Mouse (Mus musculus) NIH3T3 (cell line): ENCODE measurements at regions not wholly inside any gene's neighbourhood (a gene's known extent, or its start where the extent isn't known, plus 50 kb on each side); places are given as distances from the start of the nearest gene placed in this dataset.
A peak's percentile ranks its signal among the peaks of the same experiment; 100 is the strongest.

ENCODE experiments used
- DNase-seq: peaks from one replicate; pipeline ENCODE4 v3.0.0-alpha.2; 2012; ENCODE audit warnings: low read depth

DNA sequence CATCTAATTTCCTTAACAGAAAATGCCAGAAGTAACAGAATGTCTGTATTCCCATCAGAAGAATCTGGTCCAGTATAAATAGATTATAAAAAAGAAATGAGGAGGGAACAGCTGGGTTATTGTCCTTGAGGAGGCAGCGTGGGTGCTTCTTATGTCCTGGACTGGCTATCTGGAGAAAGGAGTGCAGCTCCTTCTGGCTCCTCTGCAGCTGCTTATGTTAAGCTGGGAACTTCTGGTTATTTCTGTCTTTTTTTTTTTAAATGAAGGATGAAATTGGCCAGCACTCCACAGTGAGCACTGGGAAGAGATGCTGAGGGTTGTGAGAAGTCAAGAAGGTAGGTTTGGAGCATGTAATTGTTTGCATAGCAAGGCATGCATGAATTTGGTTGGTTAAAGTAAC lies 441.5 kb downstream of the Ebf1 start:
- DNase-seq = no peak

DNA sequence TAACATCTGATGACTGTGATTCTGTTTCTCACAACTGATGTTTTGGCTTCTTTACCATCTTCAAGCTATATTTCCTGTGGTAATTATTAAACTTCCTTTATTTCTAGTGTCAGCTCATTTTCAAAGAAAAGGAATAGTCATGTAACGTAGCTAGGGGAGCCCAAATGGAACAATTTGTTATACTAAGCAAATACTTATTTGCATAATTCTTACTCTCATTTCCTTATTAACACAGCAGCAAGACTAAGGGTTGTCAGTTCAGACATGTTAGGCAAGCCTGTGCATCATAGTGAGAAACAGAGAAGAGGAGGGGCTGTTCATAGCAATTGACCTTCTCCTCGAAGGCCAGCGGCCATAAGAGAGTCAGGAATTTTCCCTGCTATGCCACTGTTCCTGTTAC lies 449.5 kb downstream of the Ebf1 start:
- DNase-seq = no peak

DNA sequence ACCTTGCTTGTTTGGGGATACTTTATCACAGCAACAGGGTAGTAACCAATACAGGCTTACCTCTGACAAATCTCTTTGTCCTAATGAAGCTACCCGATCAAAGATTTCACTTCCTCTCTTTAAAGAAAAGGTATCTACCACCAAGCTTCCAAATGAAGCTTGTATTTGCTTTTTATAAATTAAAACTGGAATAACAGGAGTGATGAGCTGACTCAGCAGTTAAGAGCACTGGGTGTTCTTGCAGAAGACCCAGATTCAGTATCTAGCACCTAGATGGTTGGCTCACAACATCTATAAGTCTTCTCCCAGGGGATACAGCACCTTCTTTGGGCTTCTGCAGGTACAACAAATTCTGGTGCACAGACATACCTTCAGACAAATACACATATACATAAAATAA lies 453.2 kb downstream of the Ebf1 start:
- no peak for DNase-seq

DNA sequence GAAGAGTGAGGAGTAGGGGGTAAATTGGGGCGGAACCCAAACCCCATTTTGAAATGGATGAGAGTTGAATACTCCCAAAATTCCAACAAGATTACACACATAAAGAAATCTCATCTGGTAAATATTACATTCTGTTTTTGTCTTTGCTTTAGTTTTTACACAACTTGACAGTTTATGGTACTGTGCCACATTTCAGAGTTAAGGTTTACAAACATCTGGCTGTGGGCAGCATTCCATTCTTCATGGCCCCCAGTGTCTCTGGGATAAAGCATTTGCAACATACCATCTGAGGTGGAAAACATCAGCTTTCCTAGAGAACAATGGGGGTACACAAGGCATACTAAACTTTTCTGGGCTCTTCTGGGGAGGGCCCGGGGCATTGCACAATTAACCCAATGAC lies 454.1 kb downstream of the Ebf1 start:
- DNase-seq = peak; percentile 91

DNA sequence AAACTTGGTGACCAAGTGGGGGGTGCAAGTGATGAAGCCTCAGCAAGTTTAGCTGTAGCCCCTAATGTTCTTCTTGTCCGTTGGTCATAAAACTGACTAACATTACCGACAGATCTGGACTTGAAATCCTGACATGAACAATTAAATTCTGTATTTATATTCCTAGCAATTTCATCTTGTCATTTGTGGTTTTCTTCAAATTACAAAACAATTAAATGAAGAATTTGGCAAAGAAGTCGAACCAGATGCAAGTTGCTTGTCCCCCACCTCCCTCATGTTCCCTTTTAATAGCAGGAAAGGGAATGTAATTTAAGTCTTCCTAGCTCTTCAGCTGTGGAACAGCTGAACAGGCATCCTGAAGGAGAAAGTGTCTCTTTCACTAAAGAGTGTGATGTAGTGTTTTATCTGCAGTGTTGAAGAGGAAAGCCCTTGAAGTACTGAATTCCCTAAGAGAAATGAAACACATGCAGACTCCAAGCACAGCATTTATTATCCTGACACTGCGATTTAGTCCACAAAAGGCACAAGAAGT lies 467.5 kb downstream of the Ebf1 start:
- no peak for DNase-seq

DNA sequence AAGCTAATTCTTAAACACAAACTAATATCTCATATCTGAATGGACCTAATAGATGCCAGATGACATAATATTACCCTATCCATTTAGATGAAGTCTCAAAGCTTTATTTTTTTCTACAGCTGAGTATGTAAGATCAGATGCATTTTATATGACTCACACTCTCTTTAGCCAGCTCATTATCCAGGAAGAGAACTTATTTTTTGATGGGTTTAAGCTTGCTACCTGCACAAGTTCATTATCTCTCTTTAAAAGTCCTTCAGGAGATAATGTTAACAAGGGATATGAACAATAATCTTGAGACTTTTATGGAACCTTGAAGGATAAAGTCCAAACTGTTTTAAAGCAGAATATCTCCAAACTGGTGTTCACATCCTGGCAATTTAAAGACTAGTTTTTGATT lies 468.0 kb downstream of the Ebf1 start:
- peak; percentile 11 for DNase-seq

DNA sequence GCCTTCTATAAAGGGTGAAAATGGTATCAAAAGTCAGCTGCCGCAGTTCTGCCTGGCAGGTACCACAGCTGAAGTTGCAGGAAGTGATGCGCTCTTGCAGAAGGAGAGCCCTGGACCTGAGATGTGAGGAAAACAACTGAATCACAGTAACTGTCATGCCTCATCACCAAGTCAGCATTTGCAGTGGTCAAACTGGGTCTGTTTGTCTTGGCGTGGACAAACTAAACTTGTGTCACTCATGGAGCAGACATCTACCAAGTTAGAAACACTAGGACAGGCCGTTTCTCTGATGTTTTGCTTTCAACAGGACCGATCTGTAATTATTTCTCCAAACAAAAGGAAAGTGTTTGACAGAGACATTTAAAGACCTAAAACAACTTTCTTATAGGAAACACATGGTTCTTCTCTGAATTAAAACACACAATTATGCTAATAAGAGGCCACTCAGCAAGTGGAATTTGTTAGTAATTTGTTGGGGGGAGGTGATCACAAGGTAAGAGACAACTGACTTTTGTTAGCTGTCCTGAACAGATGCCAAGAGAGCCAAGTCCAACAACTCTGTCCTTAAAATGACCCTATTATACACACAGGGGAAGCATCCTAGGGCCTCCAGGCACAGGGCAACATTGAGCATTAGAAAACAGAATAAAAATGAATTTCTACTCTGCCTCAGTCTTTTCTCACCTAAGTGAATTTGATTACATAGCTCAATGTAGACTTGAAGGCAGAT lies 470.2 kb downstream of the Ebf1 start:
- peak; percentile 71 for DNase-seq

DNA sequence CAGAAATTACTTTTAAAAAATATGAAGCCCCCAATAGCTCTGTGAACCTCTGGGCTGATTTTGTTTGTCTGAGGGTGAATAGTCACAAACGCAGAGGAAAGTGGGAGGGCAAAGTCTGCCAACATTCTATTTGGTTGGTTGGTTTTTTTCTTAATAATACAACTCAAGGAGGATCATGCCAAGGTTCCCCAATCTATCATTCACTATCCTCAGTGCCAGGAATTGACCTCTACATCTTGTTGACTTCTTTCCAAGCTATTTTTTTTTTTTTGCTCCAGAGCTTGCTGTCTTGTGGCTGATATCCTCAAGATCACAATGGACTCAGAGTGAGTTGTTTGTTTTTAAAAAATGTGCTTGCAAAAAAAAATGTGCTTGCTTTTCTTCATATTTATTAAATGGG lies 471.2 kb downstream of the Ebf1 start:
- peak; percentile 17 for DNase-seq

DNA sequence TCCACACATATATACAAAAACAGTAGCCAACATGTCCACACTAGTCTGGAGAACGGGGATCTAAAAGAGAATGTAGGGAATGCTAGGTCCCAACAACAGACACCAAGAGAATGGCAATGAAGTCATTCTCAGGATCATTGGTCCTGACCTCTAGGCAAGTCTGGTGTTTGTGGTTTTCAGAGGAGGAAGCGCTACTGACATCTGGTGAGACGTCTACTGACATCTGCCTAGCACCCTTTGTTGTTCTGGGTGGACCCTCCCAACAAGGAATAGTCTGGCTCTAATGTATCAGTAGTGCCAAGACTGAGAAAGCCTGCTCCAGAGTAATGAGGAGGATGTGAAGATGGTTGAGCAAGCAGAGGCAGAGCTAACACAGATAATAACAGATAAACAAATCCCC lies 472.4 kb downstream of the Ebf1 start:
- DNase-seq = no peak

DNA sequence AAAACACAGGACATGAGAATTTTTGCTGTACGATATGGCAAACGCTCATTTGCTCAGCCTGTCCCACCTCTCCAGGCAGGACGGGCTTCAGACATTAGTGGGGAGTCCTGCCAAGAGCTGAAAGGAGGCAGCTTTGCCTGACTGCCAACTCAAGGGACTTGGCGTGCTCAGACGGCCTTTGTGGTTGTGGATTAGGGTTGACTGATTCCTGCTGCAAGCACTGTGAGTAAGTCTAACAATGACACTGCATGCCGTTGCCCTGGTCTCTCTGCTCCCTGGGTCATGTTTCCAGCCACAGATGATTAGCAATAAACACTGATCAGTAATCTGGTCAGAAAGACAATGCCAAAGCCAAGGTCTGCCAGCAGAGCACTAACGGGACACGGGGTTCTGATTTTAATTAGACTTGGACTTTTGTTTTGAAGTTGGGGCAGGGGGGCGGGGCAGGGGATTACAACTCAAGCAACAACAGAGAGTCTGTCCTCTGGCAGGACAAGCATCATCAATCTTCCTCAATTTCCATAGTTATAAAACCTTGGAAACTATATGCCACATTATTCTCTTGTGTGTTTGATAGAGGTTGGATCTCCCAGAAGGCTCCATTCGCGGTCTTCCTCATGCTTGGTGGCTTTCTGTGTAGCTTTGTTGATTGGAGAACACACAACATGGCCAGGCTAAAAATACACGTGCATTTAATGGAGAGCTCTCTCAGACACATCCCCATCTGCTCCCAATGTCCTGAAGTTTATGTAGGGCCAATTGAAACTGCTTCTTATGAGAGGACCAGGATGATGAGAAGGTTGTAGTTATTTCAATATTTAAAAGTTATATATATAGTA lies 486.6 kb downstream of the Ebf1 start:
- peak; percentile 59 for DNase-seq

DNA sequence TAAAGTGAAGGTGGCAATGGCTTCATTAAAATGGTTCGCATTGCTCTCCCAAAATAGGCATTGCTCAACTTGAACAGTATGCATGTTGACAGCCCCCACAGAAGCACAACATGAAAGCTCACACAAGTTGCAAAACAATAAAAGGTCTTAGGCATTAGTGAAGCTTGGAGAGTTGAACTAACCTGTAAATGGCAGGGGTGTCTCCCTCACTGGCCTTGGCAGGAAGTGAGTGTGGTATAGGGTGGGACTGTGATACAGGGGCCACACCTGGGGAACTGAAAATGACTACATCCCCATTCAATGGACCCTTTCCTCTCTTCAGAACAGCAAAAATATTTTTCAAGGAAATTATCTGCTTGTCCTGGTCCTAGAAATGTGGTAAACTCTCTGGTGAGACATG lies 499.6 kb downstream of the Ebf1 start:
- DNase-seq = no peak

DNA sequence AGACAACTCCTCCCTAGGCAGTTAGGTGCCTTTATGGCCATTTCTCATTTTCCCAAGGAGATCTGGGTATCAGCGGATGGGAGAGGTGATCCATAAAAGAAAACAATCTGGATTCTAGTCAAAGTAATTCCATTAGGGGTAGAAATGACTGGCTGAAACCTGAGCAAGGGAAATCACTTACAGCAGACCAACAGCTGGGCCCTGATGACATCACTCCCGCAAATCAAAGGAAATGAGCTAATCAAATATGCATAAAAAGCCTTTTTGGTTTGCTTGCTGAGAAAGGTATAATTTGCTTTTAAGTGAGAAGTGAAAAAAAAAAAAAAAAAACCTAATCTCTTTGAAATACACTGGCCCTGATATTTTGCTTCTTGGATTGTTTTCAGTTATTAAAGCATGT lies 506.2 kb downstream of the Ebf1 start:
- DNase-seq = no peak

DNA sequence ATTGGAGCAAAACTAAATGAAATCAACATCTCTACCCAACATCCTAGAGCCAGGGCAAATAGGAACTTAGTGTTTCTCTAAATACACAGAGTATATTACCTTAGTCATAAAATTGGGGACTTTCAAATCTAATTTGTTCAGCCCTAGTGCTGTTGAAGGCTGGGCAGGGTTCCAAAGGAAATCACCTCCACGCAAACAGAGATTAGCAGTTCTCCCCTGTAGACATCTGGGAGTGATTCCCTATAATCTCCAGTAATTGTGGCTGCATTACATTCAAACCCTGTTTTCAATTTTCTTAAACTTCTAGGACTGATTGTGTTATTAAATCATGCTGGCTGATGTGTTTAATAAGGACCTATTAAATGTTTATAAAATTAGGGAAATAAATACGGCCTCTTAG lies 519.7 kb downstream of the Ebf1 start:
- peak; percentile 6 for DNase-seq

DNA sequence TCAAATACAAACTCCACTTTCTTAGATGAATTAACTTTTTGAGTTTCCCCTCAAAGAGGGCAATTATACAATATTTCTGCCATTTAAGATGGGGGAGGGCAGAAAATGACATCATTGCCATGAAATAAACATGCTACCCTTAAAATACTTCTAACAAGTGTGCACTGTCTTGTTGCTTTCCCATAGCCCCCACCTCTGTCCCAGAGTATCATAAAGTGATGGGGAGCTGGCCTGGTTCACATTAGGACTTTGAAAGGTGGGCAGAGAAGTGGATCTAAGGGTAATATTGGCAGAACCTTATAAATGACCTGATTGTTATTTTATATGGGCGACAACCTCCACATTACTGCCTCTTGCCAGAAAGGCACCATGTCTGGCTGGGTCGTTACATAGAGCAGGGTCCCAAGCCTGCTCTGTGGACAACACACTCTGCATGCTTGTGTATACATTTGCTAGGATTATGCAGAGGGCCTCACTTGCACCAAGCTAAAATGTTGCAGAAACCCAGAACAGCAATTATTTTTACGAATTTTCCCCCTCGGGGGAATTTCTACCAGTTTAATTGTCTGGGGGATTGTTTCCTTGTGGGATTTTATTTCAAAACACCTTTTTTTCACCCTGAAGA lies 521.3 kb downstream of the Ebf1 start:
- no peak for DNase-seq

DNA sequence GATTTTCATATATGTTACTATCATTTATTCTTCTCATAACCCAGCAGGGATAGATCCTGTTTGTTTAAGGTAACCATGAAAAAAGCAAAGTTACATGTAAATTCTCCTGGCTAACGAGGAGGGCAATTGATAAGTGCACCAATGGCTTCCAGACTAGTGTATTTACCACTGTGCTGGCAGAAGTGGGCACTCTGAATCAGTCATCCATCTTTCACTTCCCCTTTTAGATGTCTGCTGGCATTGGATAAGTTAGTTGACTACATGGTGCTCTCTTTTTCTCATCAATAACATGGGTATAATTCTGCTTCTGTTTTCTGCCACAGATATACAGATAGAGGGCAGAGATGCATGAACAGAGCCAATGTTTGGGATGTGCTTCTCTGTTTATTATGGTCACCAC lies 523.4 kb downstream of the Ebf1 start:
- DNase-seq = no peak

DNA sequence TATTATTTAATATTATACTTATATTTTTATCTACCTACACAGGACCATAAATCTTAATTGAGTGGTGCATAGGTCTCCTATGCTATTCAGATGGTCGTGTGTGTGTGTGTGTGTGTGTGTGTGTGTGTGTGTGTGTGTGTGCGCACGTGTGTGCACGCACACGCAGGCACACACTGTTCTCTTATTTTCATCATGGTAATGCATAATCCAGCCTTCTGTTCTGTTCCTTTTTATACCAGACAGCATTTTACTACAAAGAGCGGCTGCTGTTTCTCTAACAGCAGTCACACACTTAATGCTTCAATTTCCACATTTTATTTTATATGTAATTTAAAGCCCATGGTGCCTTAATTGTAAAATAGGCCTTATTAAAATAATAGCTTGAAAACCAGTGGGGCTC lies 537.0 kb downstream of the Ebf1 start:
- no peak for DNase-seq

DNA sequence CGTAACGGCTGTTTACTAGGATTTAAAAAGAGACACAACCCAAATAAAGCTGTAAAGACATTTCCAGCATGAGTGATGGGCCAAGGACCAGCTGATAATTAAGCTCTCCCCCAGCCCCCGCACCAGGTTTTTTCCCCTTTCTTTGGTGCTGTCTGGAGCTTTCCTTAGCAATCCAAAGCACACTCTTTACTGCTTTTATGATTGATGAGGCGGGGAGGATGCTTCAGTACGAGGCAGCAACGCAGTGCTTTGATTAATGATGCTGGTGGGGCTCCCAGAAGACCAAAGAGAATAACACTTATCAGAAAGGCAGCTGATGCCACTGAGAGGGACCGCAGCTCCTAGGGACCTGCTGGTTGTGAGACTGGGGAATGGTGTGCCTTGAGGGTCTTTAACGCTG lies 537.4 kb downstream of the Ebf1 start:
- no peak for DNase-seq

DNA sequence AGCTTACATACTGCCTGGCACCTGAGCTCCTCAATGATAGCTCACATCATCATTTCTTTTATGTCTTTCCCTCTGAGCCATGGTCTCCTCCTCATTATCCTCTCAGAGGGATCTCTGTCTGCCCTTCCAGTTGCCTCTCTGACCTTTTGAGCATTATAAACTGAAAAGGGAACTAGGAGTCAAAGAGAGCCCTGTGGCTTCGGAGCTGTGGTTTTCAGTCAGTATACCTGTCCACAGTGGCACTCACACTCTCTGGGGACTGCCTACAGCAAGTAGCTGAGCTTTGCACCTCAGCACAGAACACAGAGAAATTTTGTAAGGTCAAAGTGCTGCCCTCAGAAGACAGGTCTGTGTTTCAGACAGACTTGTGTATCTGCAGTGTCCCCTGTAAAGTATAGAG lies 538.7 kb downstream of the Ebf1 start:
- no peak for DNase-seq

DNA sequence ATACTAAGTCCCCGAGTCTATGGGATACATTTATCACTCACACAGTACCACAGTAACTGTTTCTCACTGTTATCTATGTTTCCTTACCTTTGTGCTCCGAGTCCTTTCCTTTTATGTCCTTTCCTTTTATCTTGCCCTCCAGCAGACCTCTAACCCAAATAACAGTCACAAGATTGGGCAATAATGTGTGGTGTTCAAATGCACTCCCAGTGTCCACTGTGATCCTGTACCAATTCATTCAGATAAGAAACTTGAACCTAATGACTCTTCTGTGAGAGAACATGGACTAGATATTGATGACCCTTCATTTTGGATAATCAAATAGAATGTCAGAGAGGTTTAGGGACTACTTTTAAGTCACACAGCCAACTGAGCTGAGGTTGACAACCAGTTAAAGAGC lies 541.2 kb downstream of the Ebf1 start:
- no peak for DNase-seq

DNA sequence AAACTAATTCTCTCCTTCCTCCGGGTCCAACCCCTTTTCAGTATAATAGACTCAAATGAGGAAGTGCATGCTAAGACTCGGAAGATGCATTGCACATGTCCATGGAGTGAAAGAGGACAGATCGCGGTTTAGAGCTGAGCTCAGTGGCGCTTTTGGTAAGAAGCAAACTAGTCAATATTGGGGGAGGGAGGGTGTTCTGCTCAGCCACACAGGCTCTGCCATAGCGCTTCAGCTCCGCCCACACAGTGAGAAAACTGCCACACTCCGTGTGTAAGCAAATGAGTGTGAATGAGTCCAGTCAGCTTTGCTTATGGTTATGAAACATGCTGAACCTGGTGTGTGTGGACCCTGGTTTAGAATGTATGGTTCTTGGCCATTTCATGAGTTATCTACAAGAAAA lies 543.8 kb downstream of the Ebf1 start:
- no peak for DNase-seq

DNA sequence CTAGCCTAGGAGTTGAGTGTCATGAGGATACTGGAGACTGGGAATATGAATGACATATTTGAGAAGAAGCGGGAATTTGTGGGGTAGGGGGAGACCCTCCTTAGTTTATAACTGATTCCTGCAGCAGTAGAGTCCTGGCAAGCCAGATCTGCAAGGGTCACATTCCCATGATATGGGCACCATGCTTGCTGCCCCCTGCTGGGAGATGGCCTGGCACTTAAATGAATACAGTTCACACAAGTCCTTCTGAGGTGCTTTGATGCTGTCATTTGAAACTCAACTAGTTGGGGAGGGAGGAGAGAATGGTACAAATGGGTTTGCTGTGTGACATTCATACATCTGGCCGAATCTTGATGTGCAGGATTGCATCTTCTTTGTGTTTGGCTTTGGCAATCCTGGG lies 556.4 kb downstream of the Ebf1 start:
- DNase-seq = no peak

DNA sequence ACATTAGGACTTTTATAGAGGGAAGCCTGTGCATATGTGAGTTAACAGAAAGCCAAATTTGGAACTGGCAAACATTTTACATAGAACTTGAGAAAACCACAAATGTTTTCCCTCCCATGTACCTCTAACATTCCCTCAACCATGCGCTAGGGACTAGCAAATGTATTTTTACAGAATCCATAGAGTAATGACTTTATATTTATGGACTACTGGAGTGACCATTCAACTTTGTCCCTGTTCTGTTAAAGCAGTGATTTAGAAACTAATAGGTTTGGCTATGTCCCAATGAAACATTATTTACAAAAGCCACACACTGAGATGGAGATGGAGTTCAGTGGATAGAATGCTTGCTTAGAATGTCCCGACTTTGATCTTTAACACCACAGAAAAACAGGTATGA lies 557.0 kb downstream of the Ebf1 start:
- no peak for DNase-seq
